Mouse (Mus musculus) midbrain, embryonic 11.5 days (tissue): ENCODE measurements around the gene Rcbtb2. TPM values are rescaled to one million over a fixed set of nuclear protein-coding genes. Genes with fewer than 3 reads are reported as not detected.

ENCODE experiments used
- ATAC-seq: fragments of 200-750 bp; cut with Nextera tagmentation; 2 replicates; pipeline ENCODE4 v1.8.0; 2017; ENCODE audit warnings: moderate TSS enrichment, moderate library complexity; ENCODE audit not compliant: low FRiP score
- DNase-seq: peaks from one replicate; pipeline ENCODE4 v3.0.0; 2015; ENCODE audit warnings: low spot score; ENCODE audit errors: missing footprints
- H3K27ac ChIP-seq: fragments of 300-500 bp; sonication (generic); 2 replicates; pipeline ENCODE4 v1.5.1; 2014; ENCODE audit warnings: low read depth, low read length
- H3K27me3 ChIP-seq: fragments of 300-500 bp; sonication (generic); 2 replicates; pipeline ENCODE4 v1.6.1; 2014; ENCODE audit warnings: mild to moderate bottlenecking, low read length, moderate library complexity, mixed read lengths; ENCODE audit not compliant: control insufficient read depth, insufficient read depth
- H3K36me3 ChIP-seq: fragments of 300-500 bp; sonication (generic); 2 replicates; pipeline ENCODE4 v1.6.1; 2014; ENCODE audit warnings: mild to moderate bottlenecking, low read length, moderate library complexity, mixed read lengths; ENCODE audit not compliant: control insufficient read depth, insufficient read depth
- H3K4me1 ChIP-seq: fragments of 300-500 bp; sonication (generic); 2 replicates; pipeline ENCODE4 v1.6.1; 2014; ENCODE audit warnings: low read length; ENCODE audit not compliant: control insufficient read depth, insufficient read depth
- H3K4me2 ChIP-seq: fragments of 300-500 bp; sonication (generic); 2 replicates; pipeline ENCODE4 v1.6.1; 2014; ENCODE audit warnings: mild to moderate bottlenecking, moderate library complexity
- H3K4me3 ChIP-seq: fragments of 300-500 bp; sonication (generic); 2 replicates; pipeline ENCODE4 v1.5.1; 2014; ENCODE audit warnings: low read depth, low read length
- H3K9ac ChIP-seq: fragments of 300-500 bp; sonication (generic); 2 replicates; pipeline ENCODE4 v1.6.1; 2014; ENCODE audit warnings: low read length
- H3K9me3 ChIP-seq: fragments of 300-500 bp; sonication (generic); 2 replicates; pipeline ENCODE4 v1.6.1; 2016; ENCODE audit warnings: low read length; ENCODE audit not compliant: control insufficient read depth
- WGBS: fragments of 180-500 bp; shearing (Covaris S2); extraction: QIAGEN DNeasy Blood & Tissue Kit; methylation state at CpG from one replicate; pipeline ENCODE4 v1.1.7; 2014; 5-methylcytosine and 5-hydroxymethylcytosine counted together
- polyA plus RNA-seq: library from polyadenylated mRNA; unstranded; fragments of >200 nt; fragmentation: Nextera tagmentation; extraction: Ambion mirVana; gene quantifications from 2 replicates; pipeline ENCODE4 v1.2.1, GENCODE M21; 2014

The Rcbtb2 gene
- polyA plus RNA-seq, 1 experiment from 2014 or later = 169 TPM

- no peaks in the 10 kb centered on the region; the same call in 1 of the 2 replicates for H3K4me1 ChIP-seq
- ATAC-seq (no peak), DNase-seq (no peak)
- H3K36me3 ChIP-seq = peaks cover 12% of the 10 kb centered on the region
- no peaks in the 10 kb centered on the region for H3K9me3 ChIP-seq
- no peak overlapping the region for H3K9ac ChIP-seq
- H3K4me2 ChIP-seq = no peak overlapping the region
- H3K27me3 ChIP-seq = no peaks in the 10 kb centered on the region
- WGBS = 91% methylated on average over 1 of the region's 1 CpGs
- no peak overlapping the region for H3K27ac ChIP-seq
- no peak overlapping the region for H3K4me3 ChIP-seq
Observed at GRCm38 (mm10) chr14:73175031-73175430, 52.2 kb downstream of the Rcbtb2 start.

DNA sequence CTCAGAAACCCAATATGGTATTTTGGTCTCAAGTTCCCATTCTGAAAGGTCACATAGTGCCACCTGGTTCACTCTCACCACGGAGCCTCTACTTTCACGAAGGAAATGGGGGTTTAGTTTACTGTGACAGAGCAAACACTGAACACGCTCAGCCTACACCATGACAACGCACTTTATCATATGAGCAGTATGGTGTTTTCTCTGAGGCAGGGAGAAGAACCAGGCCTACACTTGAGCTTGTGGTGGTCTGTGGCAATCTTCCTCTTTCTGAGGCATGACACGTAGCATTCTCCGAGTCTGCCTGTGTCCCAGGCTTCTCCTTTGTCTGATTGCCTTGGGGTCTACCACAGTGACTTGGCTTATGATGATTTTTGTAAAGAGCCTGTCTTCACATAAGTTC is 53.0 kb downstream of the Rcbtb2 start:
- Histone ChIP-seq H3K27me3 (no peaks in the 10 kb centered on the region), H3K9me3 (no peaks in the 10 kb centered on the region), H3K4me2 (no peak overlapping the region), H3K36me3 (peaks cover 12% of the 10 kb centered on the region; the same call in 1 of the 2 replicates), H3K4me3 (no peak overlapping the region), H3K9ac (no peak overlapping the region), H3K4me1 (no peaks in the 10 kb centered on the region; the same call in 1 of the 2 replicates), H3K27ac (no peak overlapping the region)
- 91% methylated on average over 6 of the region's 6 CpGs for WGBS
- ATAC-seq (no peak), DNase-seq (no peak)

DNA sequence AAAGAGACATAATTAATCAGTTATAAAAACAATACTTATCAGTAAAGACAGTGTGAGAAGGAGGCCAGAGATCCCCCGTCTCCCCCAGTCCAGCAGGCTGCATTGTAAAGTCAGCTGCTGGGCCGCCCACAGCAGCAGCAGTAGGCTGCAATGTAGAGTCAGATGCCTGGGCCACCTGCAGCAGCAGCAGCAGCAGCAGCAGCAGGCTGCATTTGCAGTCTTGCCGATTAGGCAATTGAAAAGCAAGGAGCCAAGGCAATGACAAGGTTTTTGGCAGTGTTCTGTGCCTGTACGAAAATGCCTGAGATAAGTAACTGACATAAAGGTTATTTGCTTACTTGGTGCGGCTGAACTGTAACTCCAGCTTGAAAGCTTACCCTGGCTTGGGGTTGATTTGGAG is 53.4 kb downstream of the Rcbtb2 start:
- Histone ChIP-seq H3K27me3 (no peaks in the 10 kb centered on the region), H3K36me3 (peaks cover 12% of the 10 kb centered on the region; the same call in 1 of the 2 replicates)

DNA sequence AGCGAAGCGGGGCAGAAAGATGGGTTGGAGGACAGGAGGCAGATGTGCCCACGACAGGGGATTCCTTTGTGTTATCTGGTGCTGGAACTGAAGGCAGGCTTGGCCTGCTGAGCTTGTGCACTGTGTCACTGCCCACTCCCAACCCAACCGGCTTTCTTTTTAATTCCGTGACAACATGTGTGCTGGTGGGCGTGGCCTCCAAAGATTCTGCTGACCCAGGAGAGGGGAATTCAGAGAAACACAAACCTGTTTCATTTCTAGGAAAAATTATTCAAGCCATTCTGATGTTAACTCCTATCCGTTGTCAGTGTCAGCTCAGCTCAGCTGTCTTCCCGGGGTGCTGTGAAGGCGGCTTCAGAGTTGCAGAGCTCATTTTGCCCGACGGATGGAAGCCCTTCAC is 55.1 kb downstream of the Rcbtb2 start:
- H3K9me3 ChIP-seq = no peaks in the 10 kb centered on the region
- H3K36me3 ChIP-seq = peaks cover 14% of the 10 kb centered on the region; the same call in 1 of the 2 replicates
- no peak overlapping the region for H3K9ac ChIP-seq
- H3K4me1 ChIP-seq = no peaks in the 10 kb centered on the region
- H3K4me3 ChIP-seq = no peak overlapping the region
- ATAC-seq (no peak), DNase-seq (no peak)
- H3K27ac ChIP-seq = no peak overlapping the region
- 90% methylated on average over 11 of the region's 11 CpGs for WGBS
- no peaks in the 10 kb centered on the region for H3K27me3 ChIP-seq
- no peak overlapping the region for H3K4me2 ChIP-seq

More for the DNA sequence above, 53.4 kb downstream of the Rcbtb2 start:
- Histone ChIP-seq H3K4me1 (no peaks in the 10 kb centered on the region; the same call in 1 of the 2 replicates), H3K4me2 (no peak overlapping the region), H3K4me3 (no peak overlapping the region), H3K27ac (no peak overlapping the region), H3K9me3 (no peaks in the 10 kb centered on the region), H3K9ac (no peak overlapping the region)
- 92% methylated on average over 5 of the region's 5 CpGs for WGBS
- ATAC-seq (no peak), DNase-seq (no peak)

DNA sequence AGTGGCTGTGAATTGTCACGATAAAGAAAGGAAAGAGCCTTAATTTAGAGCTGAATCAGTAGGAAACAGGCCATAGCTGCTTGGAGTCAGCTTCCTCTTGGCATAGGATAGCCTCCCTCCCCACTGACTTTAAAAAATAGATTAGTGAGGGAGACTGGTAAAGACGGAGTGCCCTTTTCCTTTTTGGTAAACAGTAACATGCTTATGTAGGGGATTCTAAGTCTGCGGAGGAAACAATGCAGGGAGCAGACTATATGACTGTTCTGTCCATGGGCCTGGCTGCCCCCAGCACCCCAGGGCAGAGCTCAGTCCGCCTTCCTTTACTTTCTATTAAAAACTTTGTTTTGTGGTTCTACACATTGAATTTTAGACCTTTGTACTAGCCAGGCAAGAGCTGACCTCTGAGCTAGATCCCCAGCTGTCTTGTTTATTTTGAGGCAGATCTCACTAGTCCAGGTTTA is 56.4 kb downstream of the Rcbtb2 start:
- Histone ChIP-seq H3K36me3 (peaks cover 14% of the 10 kb centered on the region; the same call in 1 of the 2 replicates), H3K9ac (no peak overlapping the region), H3K4me1 (no peaks in the 10 kb centered on the region), H3K4me3 (no peak overlapping the region), H3K27ac (no peak overlapping the region), H3K9me3 (no peaks in the 10 kb centered on the region), H3K27me3 (no peaks in the 10 kb centered on the region), H3K4me2 (no peak overlapping the region)
- DNase-seq (no peak), ATAC-seq (no peak)
- 87% methylated on average over 4 of the region's 4 CpGs for WGBS

GRCm38 (mm10) chr14:73180671-73181070 is 57.8 kb downstream of the Rcbtb2 start:
- DNase-seq (no peak), ATAC-seq (no peak)
- Histone ChIP-seq H3K27ac (no peak overlapping the region), H3K4me3 (no peak overlapping the region), H3K27me3 (no peaks in the 10 kb centered on the region), H3K4me1 (no peaks in the 10 kb centered on the region), H3K36me3 (peaks cover 15% of the 10 kb centered on the region), H3K9ac (no peak overlapping the region), H3K4me2 (no peak overlapping the region), H3K9me3 (peaks cover 4% of the 10 kb centered on the region; the same call in 1 of the 2 replicates)
- 96% methylated on average over 3 of the region's 3 CpGs for WGBS

- H3K4me2 ChIP-seq = no peak overlapping the region
- no peaks in the 10 kb centered on the region for H3K4me1 ChIP-seq
- H3K36me3 ChIP-seq = peaks cover 15% of the 10 kb centered on the region
- DNase-seq (no peak), ATAC-seq (no peak)
- peaks cover 4% of the 10 kb centered on the region; the same call in 1 of the 2 replicates for H3K9me3 ChIP-seq
- H3K27ac ChIP-seq = no peak overlapping the region
- no peak overlapping the region for H3K9ac ChIP-seq
- no peak overlapping the region for H3K4me3 ChIP-seq
- WGBS = 86% methylated on average over 2 of the region's 2 CpGs
- no peaks in the 10 kb centered on the region for H3K27me3 ChIP-seq
Observed at GRCm38 (mm10) chr14:73181144-73181543, 58.3 kb downstream of the Rcbtb2 start.

DNA sequence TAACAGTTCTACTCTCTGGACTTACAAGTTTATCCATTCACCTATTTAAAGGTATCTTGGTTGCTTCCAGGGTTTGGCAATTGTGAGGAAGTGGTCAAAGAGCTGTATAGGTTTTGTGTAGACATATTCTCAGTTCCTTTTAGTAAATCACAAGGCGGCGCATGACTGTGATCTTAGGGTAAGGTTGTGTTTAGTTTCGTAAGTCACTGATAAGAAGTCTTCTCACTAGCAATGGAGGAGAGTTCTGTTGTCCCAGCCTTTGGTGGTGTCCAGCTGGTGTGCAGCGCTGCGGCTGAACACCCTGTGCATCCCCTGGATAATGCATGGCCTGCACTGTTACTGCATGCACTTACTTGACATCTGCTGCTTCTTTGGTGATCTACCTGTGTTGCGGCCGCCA is 64.0 kb downstream of the Rcbtb2 start:
- Histone ChIP-seq H3K4me1 (no peaks in the 10 kb centered on the region), H3K36me3 (peaks cover 11% of the 10 kb centered on the region), H3K4me2 (no peak overlapping the region), H3K4me3 (no peak overlapping the region), H3K9me3 (peaks cover 4% of the 10 kb centered on the region; the same call in 1 of the 2 replicates), H3K27me3 (no peaks in the 10 kb centered on the region), H3K27ac (no peak overlapping the region), H3K9ac (no peak overlapping the region)
- DNase-seq = no peak
- no peak for ATAC-seq
- 86% methylated on average over 7 of the region's 7 CpGs for WGBS

GRCm38 (mm10) chr14:73199058-73199457 is 76.2 kb downstream of the Rcbtb2 start:
- no peak overlapping the region for H3K9ac ChIP-seq
- no peaks in the 10 kb centered on the region for H3K9me3 ChIP-seq
- H3K36me3 ChIP-seq = peaks cover 4% of the 10 kb centered on the region; the same call in 1 of the 2 replicates
- H3K4me1 ChIP-seq = no peaks in the 10 kb centered on the region
- DNase-seq (no peak), ATAC-seq (no peak)
- no peak overlapping the region for H3K27ac ChIP-seq
- WGBS = 65% methylated on average over 5 of the region's 5 CpGs
- no peak overlapping the region for H3K4me2 ChIP-seq
- no peak overlapping the region for H3K4me3 ChIP-seq
- H3K27me3 ChIP-seq = no peaks in the 10 kb centered on the region
